Mouse (Mus musculus) embryonic facial prominence, embryonic 14.5 days (tissue): ENCODE data around the gene Csnk1g2. TPM values are rescaled to one million over a fixed set of nuclear protein-coding genes. Genes with fewer than 3 reads are reported as not detected.

Source experiments
- ATAC-seq: fragments of 200-750 bp; cut with Nextera tagmentation; 2 replicates; pipeline ENCODE4 v1.8.0; 2017; ENCODE audit warnings: low read depth, moderate number of reproducible peaks, moderate TSS enrichment
- DNase-seq: peaks from one replicate; pipeline ENCODE4 v3.0.0-alpha.2; 2015; ENCODE audit warnings: low spot score
- H3K27ac ChIP-seq: fragments of 300-500 bp; sonication (generic); replicated peaks from 2 replicates; pipeline ENCODE4 v1.5.1; 2014; ENCODE audit warnings: low read depth, mild to moderate bottlenecking, low read length, moderate library complexity
- H3K27me3 ChIP-seq: fragments of 300-500 bp; sonication (generic); replicated peaks from 2 replicates; pipeline ENCODE4 v1.6.1; 2014; ENCODE audit warnings: low read length; ENCODE audit not compliant: control insufficient read depth, insufficient read depth
- H3K36me3 ChIP-seq: fragments of 300-500 bp; sonication (generic); 2 replicates; pipeline ENCODE4 v1.6.1; 2014; ENCODE audit warnings: low read length, mixed read lengths; ENCODE audit not compliant: control insufficient read depth, insufficient read depth
- H3K4me1 ChIP-seq: fragments of 300-500 bp; sonication (generic); 2 replicates; pipeline ENCODE4 v1.6.1; 2014; ENCODE audit warnings: antibody characterized with exemption, low read length; ENCODE audit not compliant: control insufficient read depth, insufficient read depth
- H3K4me2 ChIP-seq: fragments of 300-500 bp; sonication (generic); 2 replicates; pipeline ENCODE4 v1.6.1; 2014; ENCODE audit warnings: low read depth, mild to moderate bottlenecking, low read length, moderate library complexity, mixed read lengths
- H3K4me3 ChIP-seq: fragments of 300-500 bp; sonication (generic); 2 replicates; pipeline ENCODE4 v1.5.1; 2014; ENCODE audit warnings: low read depth, mild to moderate bottlenecking, low read length
- H3K9ac ChIP-seq: fragments of 300-500 bp; sonication (generic); 2 replicates; pipeline ENCODE4 v1.6.1; 2014; ENCODE audit warnings: low read depth, mild to moderate bottlenecking, low read length, moderate library complexity, mixed read lengths
- H3K9me3 ChIP-seq: fragments of 300-500 bp; sonication (generic); 2 replicates; pipeline ENCODE4 v1.6.1; 2016; ENCODE audit warnings: low read length; ENCODE audit not compliant: control insufficient read depth
- WGBS: fragments of 180-500 bp; shearing (Covaris S2); extraction: QIAGEN DNeasy Blood & Tissue Kit; methylation state at CpG from one replicate; pipeline ENCODE4 v1.1.7; 2014; 5-methylcytosine and 5-hydroxymethylcytosine counted together
- polyA plus RNA-seq: library from polyadenylated mRNA; unstranded; fragments of >200 nt; fragmentation: Nextera tagmentation; extraction: Ambion mirVana; gene quantifications from 2 replicates; pipeline ENCODE4 v1.2.1, GENCODE M21; 2014

Gene Csnk1g2
- polyA plus RNA-seq, 1 experiment from 2014 or later, result 104 TPM

DNA sequence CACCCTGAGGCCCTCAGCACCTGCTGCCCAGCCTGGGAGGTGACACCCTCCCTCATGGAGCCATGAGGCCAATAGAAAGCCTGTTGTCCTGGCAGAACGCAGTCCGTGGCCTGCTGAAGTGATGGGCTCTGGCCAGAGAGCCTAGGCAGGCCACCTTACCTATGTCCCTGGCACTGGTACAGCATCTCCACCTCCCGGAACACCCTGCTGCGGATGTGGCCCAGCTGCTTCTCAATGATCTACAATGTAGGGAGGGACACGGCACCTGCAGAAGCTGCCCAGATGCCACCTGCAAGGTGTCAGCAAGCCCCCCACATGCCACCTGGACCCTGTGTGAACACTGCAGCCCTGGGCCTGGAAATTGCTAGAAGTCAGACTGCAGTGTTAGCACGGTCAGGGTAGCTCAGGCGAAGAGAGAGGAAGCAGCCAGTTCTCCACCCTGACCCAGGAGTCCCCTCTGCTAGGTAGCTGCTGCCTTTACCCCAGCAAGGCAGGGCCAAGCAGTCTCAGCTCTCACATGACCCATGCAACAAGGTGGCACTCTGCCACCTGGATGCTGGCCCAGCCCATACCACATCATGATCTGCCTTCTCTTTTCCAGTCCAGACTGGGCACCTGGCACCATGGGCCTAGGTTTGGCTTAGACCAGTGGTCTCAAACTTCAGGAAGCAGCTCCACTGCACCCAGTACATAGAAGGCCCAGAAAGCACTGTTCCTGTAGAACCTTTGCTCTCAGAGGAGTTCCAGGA is 47.3 kb downstream of the Csnk1g2 start:
- Histone ChIP-seq H3K36me3 (peaks cover 86% of the 10 kb centered on the region), H3K4me1 (peaks cover 27% of the 10 kb centered on the region), H3K27me3 (no peaks in the 10 kb centered on the region), H3K4me2 (no peak overlapping the region), H3K27ac (no peak overlapping the region), H3K9ac (no peak overlapping the region), H3K4me3 (no peak overlapping the region), H3K9me3 (no peaks in the 10 kb centered on the region)
- 95% methylated on average over 7 of the region's 7 CpGs for WGBS
- ATAC-seq, result no peak
- DNase-seq, result no peak

DNA sequence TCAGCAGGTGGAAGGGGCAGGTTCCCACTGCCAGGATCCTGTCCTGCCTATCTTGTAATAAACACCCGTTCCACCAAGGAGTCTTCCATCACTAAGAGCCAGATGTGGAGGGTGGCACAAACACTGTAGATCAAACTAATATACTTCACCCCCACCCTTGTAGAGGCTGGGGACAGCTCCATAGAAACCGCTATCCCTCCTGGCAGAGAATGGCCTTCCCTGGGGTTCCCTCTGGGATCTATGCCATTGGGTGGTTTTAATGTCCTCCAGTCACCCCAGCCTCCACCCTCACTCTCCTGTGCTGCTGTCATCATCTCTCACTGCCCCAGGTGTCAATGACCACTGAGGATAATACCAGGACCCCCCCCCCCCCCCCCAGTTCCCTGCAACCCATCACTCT is 47.9 kb downstream of the Csnk1g2 start:
- DNase-seq (no peak), ATAC-seq (no peak)
- H3K9ac ChIP-seq, result no peak overlapping the region
- no peaks in the 10 kb centered on the region for H3K9me3 ChIP-seq
- H3K4me2 ChIP-seq, result no peak overlapping the region
- peaks cover 22% of the 10 kb centered on the region for H3K4me1 ChIP-seq
- no peak overlapping the region for H3K4me3 ChIP-seq
- no peak overlapping the region for H3K27ac ChIP-seq
- peaks cover 86% of the 10 kb centered on the region for H3K36me3 ChIP-seq
- 95% methylated on average over 2 of the region's 2 CpGs for WGBS
- no peaks in the 10 kb centered on the region for H3K27me3 ChIP-seq

DNA sequence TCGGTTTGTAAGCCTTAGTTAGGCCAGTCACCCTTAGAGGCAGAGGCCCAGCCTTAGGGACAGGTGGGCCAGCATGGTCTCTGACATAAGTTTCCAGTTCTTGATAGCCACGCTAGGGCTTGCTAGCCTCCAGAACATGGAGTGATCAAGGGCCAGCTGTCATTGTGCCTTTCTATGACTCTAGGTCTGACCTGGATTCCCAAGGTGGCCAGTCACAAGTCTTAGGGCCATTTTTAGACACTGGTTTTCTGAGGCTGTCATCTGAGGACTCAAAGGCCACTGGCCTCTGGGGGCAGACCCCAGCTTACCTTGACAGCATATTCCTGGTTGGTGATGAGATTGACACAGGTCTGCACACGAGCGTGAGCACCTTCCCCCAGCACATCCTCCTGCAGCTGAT is 48.6 kb downstream of the Csnk1g2 start:
- peaks cover 18% of the 10 kb centered on the region for H3K4me1 ChIP-seq
- H3K4me3 ChIP-seq, result no peak overlapping the region
- 93% methylated on average over 4 of the region's 4 CpGs for WGBS
- H3K27me3 ChIP-seq, result no peaks in the 10 kb centered on the region
- no peak overlapping the region for H3K27ac ChIP-seq
- no peak overlapping the region for H3K9ac ChIP-seq
- H3K9me3 ChIP-seq, result no peaks in the 10 kb centered on the region
- ATAC-seq (no peak), DNase-seq (no peak)
- H3K4me2 ChIP-seq, result no peak overlapping the region
- H3K36me3 ChIP-seq, result peaks cover 81% of the 10 kb centered on the region

DNA sequence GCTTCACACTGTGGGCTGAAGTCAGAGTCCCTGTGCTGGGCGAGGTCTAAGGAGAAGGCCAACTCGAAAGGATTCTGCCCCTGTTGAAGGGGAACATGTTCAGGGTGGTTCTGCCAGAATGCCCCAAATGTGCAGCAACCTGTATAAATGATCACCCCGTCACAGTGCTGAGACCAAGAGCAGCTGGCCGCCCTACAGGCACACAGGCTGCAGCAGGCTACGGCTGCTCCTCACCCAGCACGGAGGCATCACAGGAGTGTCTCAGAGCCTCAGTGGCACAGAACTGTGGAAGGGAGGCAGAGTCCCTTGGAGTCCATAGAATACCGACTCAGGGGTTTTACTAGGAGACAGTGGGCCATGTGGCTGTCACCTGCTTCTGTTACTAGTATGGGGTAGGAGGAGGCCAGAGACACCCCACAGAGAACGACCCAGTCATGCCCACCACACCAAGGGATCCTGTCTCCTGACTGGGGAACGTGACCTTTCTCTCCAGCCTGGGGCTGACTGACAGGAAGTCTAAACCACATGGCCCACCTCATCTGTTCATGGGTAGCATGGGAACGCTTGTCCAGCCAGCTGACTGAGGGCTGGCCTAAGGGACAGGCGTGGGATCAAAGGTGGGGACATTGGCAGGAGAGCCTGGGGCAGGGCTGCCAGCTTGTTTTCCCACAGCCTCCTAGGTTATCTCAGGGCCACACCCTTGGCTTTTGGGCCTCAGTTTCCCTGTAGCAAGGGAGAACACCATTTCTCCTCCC is 49.5 kb downstream of the Csnk1g2 start:
- H3K9me3 ChIP-seq, result no peaks in the 10 kb centered on the region
- H3K4me1 ChIP-seq, result peaks cover 21% of the 10 kb centered on the region
- DNase-seq (no peak), ATAC-seq (no peak)
- peaks cover 72% of the 10 kb centered on the region for H3K36me3 ChIP-seq
- no peak overlapping the region for H3K4me2 ChIP-seq
- H3K9ac ChIP-seq, result peak overlapping the region; percentile 40; the same call in 1 of the 2 replicates
- H3K27ac ChIP-seq, result no peak overlapping the region
- H3K4me3 ChIP-seq, result no peak overlapping the region
- no peaks in the 10 kb centered on the region for H3K27me3 ChIP-seq
- WGBS, result 70% methylated on average over 11 of the region's 11 CpGs

DNA sequence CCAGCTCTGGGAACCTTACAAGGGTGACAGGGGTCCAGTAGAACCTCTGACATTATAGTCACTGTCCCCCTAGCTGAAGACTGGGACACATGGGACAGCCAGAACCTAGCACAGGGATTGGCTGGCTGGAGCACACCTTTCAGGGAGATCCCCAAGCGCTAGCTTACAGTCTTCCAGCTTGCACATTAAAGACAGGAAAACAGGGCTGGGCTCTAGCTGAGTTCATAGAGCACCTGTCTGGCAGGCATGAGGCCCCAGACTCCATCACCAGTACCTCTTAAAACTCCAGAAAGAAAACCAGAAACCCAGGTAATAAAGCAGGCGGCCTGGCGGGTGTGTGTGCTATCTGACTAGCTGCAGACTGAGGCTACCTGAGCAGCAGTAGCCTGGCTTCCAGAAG is 51.1 kb downstream of the Csnk1g2 start:
- peak overlapping the region; percentile 99 for H3K4me3 ChIP-seq
- H3K27ac ChIP-seq, result no peak overlapping the region
- ATAC-seq, result no peak
- H3K27me3 ChIP-seq, result no peaks in the 10 kb centered on the region
- H3K36me3 ChIP-seq, result peaks cover 56% of the 10 kb centered on the region
- WGBS, result 87% methylated on average over 3 of the region's 3 CpGs
- peak overlapping the region; percentile 93 for H3K4me2 ChIP-seq
- peaks cover 36% of the 10 kb centered on the region for H3K4me1 ChIP-seq
- DNase-seq, result no peak
- H3K9ac ChIP-seq, result peak overlapping the region; percentile 98
- H3K9me3 ChIP-seq, result no peaks in the 10 kb centered on the region

DNA sequence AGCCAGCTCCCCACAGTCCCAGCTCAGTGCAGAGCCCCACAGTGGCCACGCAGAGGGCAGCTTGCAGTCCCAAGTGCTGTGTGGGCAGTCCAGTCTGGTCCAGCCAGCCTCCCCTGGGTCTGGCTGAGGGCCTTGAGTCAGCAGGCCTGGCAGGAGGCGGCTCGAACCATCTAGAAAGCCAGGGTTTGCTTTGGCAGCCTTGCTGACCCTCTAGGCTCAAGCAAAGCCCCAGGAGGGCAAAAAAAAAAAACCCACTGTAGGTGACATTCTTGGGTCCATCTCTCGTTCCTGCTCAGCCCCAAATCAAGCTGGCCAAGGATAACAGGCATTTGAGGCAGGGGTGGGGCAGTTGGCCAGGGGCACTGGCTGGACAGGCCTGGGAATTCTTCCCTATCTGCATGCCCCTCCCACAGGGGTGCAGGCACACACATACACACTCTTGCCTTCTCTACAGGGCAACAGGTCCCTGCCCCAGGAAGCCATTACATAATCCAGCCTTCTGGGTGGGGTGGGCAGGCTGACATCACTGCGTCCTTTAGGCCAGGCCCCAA is 51.6 kb downstream of the Csnk1g2 start:
- H3K4me3 ChIP-seq, result peak overlapping the region; percentile 99
- DNase-seq (no peak), ATAC-seq (no peak)
- no peaks in the 10 kb centered on the region for H3K9me3 ChIP-seq
- H3K9ac ChIP-seq, result peak overlapping the region; percentile 98
- peak overlapping the region; percentile 93 for H3K4me2 ChIP-seq
- H3K27me3 ChIP-seq, result no peaks in the 10 kb centered on the region
- H3K27ac ChIP-seq, result no peak overlapping the region
- WGBS, result 57% methylated on average over 5 of the region's 5 CpGs
- peaks cover 37% of the 10 kb centered on the region for H3K4me1 ChIP-seq
- peaks cover 51% of the 10 kb centered on the region for H3K36me3 ChIP-seq

DNA sequence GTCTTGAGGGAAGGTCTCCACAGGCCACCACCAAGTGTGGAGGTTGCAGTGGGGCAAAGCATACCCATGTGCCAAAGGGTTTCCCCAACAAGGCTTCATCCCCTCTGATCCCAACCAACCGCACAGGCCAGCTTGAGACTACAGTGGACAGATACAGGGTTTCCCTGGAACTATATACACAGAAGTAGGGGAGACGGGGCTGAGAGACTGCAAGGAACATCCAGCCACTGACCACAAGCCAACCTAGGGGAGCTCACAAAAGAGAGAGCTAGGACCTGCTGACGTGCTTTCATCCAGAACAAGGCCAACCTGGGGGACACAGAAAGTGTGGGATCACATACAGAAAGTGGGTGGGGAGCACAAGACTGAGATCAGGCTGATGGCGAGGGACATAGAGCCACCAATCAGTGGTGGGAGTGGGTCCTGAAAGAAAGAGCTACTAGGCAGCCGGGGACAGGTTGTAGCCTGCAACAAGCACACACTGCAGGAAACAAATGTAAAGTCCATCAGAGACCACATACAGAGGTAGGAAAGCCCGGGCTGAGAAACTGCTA is 52.3 kb downstream of the Csnk1g2 start:
- no peaks in the 10 kb centered on the region for H3K9me3 ChIP-seq
- peak overlapping the region; percentile 99 for H3K4me3 ChIP-seq
- H3K4me2 ChIP-seq, result peak overlapping the region; percentile 93
- H3K9ac ChIP-seq, result peak overlapping the region; percentile 98
- H3K27ac ChIP-seq, result peak overlapping the region; percentile 98; the same call in 1 of the 2 replicates
- peaks cover 41% of the 10 kb centered on the region for H3K4me1 ChIP-seq
- H3K36me3 ChIP-seq, result peaks cover 44% of the 10 kb centered on the region
- DNase-seq (no peak), ATAC-seq (no peak)
- no peaks in the 10 kb centered on the region for H3K27me3 ChIP-seq
- 16% methylated on average over 6 of the region's 6 CpGs for WGBS

DNA sequence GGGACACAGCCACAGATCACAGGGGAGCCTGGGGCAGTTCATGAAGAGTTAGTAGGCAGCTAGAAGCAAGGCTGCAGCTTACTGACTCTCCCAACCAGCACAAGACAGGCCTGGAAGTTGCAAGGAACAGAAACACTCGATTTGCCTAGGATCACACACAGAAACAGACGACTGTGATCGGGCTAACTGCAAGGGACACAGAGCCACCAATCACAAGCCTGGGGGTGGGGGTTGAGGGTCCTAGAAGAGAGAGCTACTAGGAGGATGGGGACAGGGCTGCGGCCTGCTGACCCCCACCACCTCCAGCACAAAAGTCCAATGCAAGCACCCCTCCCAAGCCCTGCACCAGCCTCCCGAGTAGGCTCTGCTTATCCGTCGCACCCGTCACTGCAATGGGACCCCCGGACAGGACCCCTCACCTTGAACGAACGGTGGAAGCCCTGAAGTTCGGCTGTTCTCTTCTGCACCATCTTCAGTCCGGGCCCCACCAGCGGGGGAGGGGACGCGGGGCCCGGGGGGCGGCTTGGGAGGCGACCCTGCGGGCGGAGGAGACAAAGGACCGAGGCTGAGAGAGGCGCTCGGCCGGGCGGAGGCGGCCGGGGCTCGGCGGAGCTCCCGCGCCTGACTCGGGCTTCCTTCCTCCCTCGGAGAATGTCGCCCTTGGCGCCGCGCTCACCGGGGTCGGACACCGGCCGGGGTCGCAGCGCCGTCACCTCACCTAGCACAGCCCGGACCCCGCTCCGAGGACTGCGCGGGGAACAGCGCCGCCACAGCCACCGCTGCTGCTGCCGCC is 53.0 kb downstream of the Csnk1g2 start:
- ATAC-seq (no peak; the same call in 1 of the 2 replicates), DNase-seq (no peak)
- peak overlapping the region; percentile 99 for H3K4me3 ChIP-seq
- H3K9ac ChIP-seq, result peak overlapping the region; percentile 98
- under 1% methylated on average over 23 of the region's 54 CpGs for WGBS
- H3K36me3 ChIP-seq, result peaks cover 37% of the 10 kb centered on the region
- H3K27ac ChIP-seq, result peak overlapping the region; percentile 98
- peaks cover 41% of the 10 kb centered on the region for H3K4me1 ChIP-seq
- peak overlapping the region; percentile 93 for H3K4me2 ChIP-seq
- no peaks in the 10 kb centered on the region for H3K9me3 ChIP-seq
- H3K27me3 ChIP-seq, result no peaks in the 10 kb centered on the region
